ENCODE assay signal across 8 mouse cellular contexts in the genomic region with DNA sequence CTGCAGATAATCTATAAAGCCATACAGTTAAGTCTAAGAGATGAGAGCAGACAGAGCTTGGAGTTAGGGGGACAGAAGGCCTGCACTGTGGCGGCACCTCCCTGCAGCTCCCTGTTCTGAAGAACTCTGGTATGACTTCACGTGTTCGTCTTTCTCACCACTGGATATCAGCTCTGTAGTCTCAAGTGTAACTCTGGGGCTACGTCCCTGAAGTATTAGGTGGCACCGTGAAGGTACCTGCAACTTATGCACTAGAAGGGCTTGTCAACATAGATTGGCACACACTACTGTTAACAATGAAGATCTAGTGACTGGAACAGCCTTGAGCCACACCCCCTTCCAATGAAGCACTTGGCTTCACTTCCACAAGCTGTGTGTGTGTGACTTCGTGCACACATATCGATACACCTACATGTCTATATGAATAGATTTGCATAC. TPM values are rescaled to one million over a fixed set of nuclear protein-coding genes. Genes with fewer than 3 reads are reported as not detected.
A peak's percentile ranks its signal among the peaks of the same experiment; 100 is the strongest.
DNase-seq lines count a peak whose midpoint lies in the region; ATAC-seq and TF ChIP-seq lines count a peak whose summit lies in the region.

No protein-coding gene starts in this region.

- WGBS in forebrain, embryonic 15.5 days: 54% methylated on average over 7 of the region's 7 CpGs
- WGBS in limb, embryonic 12.5 days: 63% methylated on average over 7 of the region's 7 CpGs
- WGBS in neural tube, embryonic 13.5 days: 61% methylated on average over 7 of the region's 7 CpGs

- no peak for DNase-seq in left cerebral cortex, adult 2 months (ENCODE audit: extremely low spot score in 1 of 2, low spot score in 2 of 2)
- no peak for DNase-seq in left cerebral cortex, postnatal 4 days
- no peak for DNase-seq in frontal cortex, postnatal 14 days (ENCODE audit: low spot score in 2 of 2)
- no peak for DNase-seq in left cerebral cortex, postnatal 36 days (ENCODE audit: low spot score in 2 of 2)
- DNase-seq in spleen, postnatal 36 days (ENCODE audit: low spot score in 2 of 2): no peak

- peak; percentile 76 for ATAC-seq in forebrain, embryonic 15.5 days (replicated peaks)
- ATAC-seq in limb, embryonic 12.5 days (ENCODE audit: insufficient number of reproducible peaks, insufficient read depth, low FRiP score, low TSS enrichment, low read depth): no peak; the same call in 1 of the 2 replicates
- ATAC-seq in neural tube, embryonic 13.5 days (ENCODE audit: low read depth): peak; percentile 75

- peaks cover 6% of the 10 kb centered on the region for H3K4me1 ChIP-seq in forebrain, embryonic 15.5 days
- no peaks in the 10 kb centered on the region for H3K4me1 ChIP-seq in limb, embryonic 12.5 days (replicated peaks)
- H3K4me1 ChIP-seq in neural tube, embryonic 13.5 days (replicated peaks): peaks cover 4% of the 10 kb centered on the region

- no peaks in the 10 kb centered on the region for H3K36me3 ChIP-seq in forebrain, embryonic 15.5 days
- no peaks in the 10 kb centered on the region for H3K36me3 ChIP-seq in limb, embryonic 12.5 days
- no peaks in the 10 kb centered on the region for H3K36me3 ChIP-seq in neural tube, embryonic 13.5 days

- no peak overlapping the region for H3K27ac ChIP-seq in left cerebral cortex, adult 2 months
- H3K27ac ChIP-seq in forebrain, embryonic 15.5 days (replicated peaks): no peak overlapping the region
- H3K27ac ChIP-seq in limb, embryonic 12.5 days: no peak overlapping the region
- no peak overlapping the region for H3K27ac ChIP-seq in neural tube, embryonic 13.5 days (replicated peaks)

- H3K4me3 ChIP-seq in left cerebral cortex, adult 2 months: 0 out of 2 replicates have a peak overlapping the region, but pooled peaks have one; percentile 24
- H3K4me3 ChIP-seq in forebrain, embryonic 15.5 days: peak overlapping the region; percentile 23; the same call in 1 of the 2 replicates
- 0 out of 2 replicates have a peak overlapping the region, but pooled peaks have one; percentile 19 for H3K4me3 ChIP-seq in limb, embryonic 12.5 days (replicated peaks)
- H3K4me3 ChIP-seq in neural tube, embryonic 13.5 days: peak overlapping the region; percentile 17

- TF ChIP-seq CTCF in left cerebral cortex, adult 2 months (IDR thresholded peaks at IDR 0.05): no peak

- H3K9me3 ChIP-seq in forebrain, embryonic 15.5 days: no peaks in the 10 kb centered on the region
- H3K9me3 ChIP-seq in limb, embryonic 12.5 days: no peaks in the 10 kb centered on the region
- H3K9me3 ChIP-seq in neural tube, embryonic 13.5 days: no peaks in the 10 kb centered on the region

- H3K27me3 ChIP-seq in forebrain, embryonic 15.5 days: no peaks in the 10 kb centered on the region
- H3K27me3 ChIP-seq in limb, embryonic 12.5 days: peaks cover 4% of the 10 kb centered on the region; the same call in 1 of the 2 replicates
- H3K27me3 ChIP-seq in neural tube, embryonic 13.5 days: no peaks in the 10 kb centered on the region

- intact Hi-C loops in left cerebral cortex, adult 2 months (cut with DNase I): loop anchor here (1.0 to 2.0 kb wide), 2 partner anchors 64 to 128 kb away; no protein-coding TSS in a partner anchor
- intact Hi-C loops in left cerebral cortex, postnatal 4 days (cut with DNase I): loop anchor here (5.0 to 10.0 kb wide), 2 partner anchors 179 to 1262 kb away; no protein-coding TSS in a partner anchor
- intact Hi-C loops in left cerebral cortex, postnatal 36 days (cut with DNase I): loop anchor here (2.0 kb wide), 2 partner anchors 130 to 180 kb away; no protein-coding TSS in a partner anchor

- H3K4me2 ChIP-seq in forebrain, embryonic 15.5 days (replicated peaks): peak overlapping the region; percentile 40
- H3K4me2 ChIP-seq in limb, embryonic 12.5 days: peak overlapping the region; percentile 50
- H3K4me2 ChIP-seq in neural tube, embryonic 13.5 days: peak overlapping the region; percentile 53

- no peak overlapping the region; the same call in 1 of the 2 replicates for H3K9ac ChIP-seq in forebrain, embryonic 15.5 days (replicated peaks)
- no peak overlapping the region for H3K9ac ChIP-seq in limb, embryonic 12.5 days (replicated peaks)
- H3K9ac ChIP-seq in neural tube, embryonic 13.5 days: peak overlapping the region; percentile 45

RNA-seq across cellular contexts. Expression of gene Arhgap15, which starts 25.5 kb away (rescaled TPM):
- total RNA-seq in left cerebral cortex, adult 2 months (2021): 10 to 100 TPM in 1 of 2 experiments, 1 to 10 TPM in 1; 9.7 to 12.8 TPM
- total RNA-seq in left cerebral cortex, postnatal 4 days (2021): 1 to 10 TPM; 2.1 to 2.6 TPM
- polyA plus RNA-seq in forebrain, embryonic 15.5 days (2015; fragmentation: Nextera tagmentation; extraction: Ambion mirVana): 0.61 and 0.87 TPM in 2 replicates
- polyA plus RNA-seq in limb, embryonic 12.5 days (2016; fragmentation: Nextera tagmentation; extraction: Ambion mirVana): 0.51 and 0.54 TPM in 2 replicates
- polyA plus RNA-seq in neural tube, embryonic 13.5 days (2015; fragmentation: Nextera tagmentation; extraction: Ambion mirVana): 1.9 and 2.0 TPM in 2 replicates
- 10 to 100 TPM in 1 of 2 experiments, 1 to 10 TPM in 1; 7.6 to 12.2 TPM for total RNA-seq in left cerebral cortex, postnatal 36 days (2021)
